Mouse (Mus musculus): ENCODE measurements around the gene Dppa2.

Gene Dppa2

GRCm38 (mm10) chr16:48347246-48347645 lies 43.5 kb downstream of the Dppa2 start:
- DNase-seq, result no peak

- no peak for DNase-seq
Observed at GRCm38 (mm10) chr16:48355716-48356115, 52.0 kb downstream of the Dppa2 start.

- DNase-seq, result no peak
Observed at GRCm38 (mm10) chr16:48356417-48356816, 52.7 kb downstream of the Dppa2 start.

- peak; percentile 67 for DNase-seq
Observed at GRCm38 (mm10) chr16:48360887-48361286, 57.2 kb downstream of the Dppa2 start.

GRCm38 (mm10) chr16:48366801-48367200 lies 63.1 kb downstream of the Dppa2 start:
- DNase-seq, result no peak

- peak; percentile 58 for DNase-seq
Observed at GRCm38 (mm10) chr16:48368096-48368495, 64.4 kb downstream of the Dppa2 start.

Measured in cerebellum, adult 11 months (tissue).